Mouse (Mus musculus) erythroblast, embryonic 14.5 days (primary cell): ENCODE results near the gene 5730522E02Rik. TPM values are rescaled to one million over a fixed set of nuclear protein-coding genes. Genes with fewer than 3 reads are reported as not detected.

Experiments used
- H3K27me3 ChIP-seq: 2 replicates; pipeline ENCODE4 v1.6.1; 2012; ENCODE audit warnings: inconsistent platforms; ENCODE audit not compliant: control insufficient read depth
- H3K36me3 ChIP-seq: 2 replicates; pipeline ENCODE4 v1.6.1; 2012; ENCODE audit warnings: mild to moderate bottlenecking, inconsistent platforms; ENCODE audit not compliant: control insufficient read depth
- H3K4me1 ChIP-seq: 2 replicates; pipeline ENCODE4 v1.6.1; 2012; ENCODE audit warnings: inconsistent platforms; ENCODE audit not compliant: control insufficient read depth
- H3K4me3 ChIP-seq: replicated peaks from 2 replicates; pipeline ENCODE3; 2012; ENCODE audit warnings: moderate library complexity, mild to moderate bottlenecking, inconsistent platforms
- H3K9me3 ChIP-seq: 2 replicates; pipeline ENCODE4 v1.6.1; 2012; ENCODE audit warnings: low read length, inconsistent platforms, mixed read lengths; ENCODE audit not compliant: control insufficient read depth
- GATA1 ChIP-seq: IDR thresholded peaks from 2 replicates; pipeline ENCODE4 v1.6.1; 2012; ENCODE audit warnings: low read length, inconsistent platforms, mixed read lengths
- TAL1 ChIP-seq: IDR thresholded peaks from 3 replicates; pipeline ENCODE4 v1.6.1; 2012; ENCODE audit warnings: low read length, inconsistent platforms, mixed read lengths
- polyA plus RNA-seq: library from polyadenylated mRNA; stranded (reverse); fragments of >175 nt; gene quantifications from 2 replicates; pipeline ENCODE4 v1.2.3, GENCODE M21; 2012

5730522E02Rik gene
- polyA plus RNA-seq, 1 experiment: not detected

DNA sequence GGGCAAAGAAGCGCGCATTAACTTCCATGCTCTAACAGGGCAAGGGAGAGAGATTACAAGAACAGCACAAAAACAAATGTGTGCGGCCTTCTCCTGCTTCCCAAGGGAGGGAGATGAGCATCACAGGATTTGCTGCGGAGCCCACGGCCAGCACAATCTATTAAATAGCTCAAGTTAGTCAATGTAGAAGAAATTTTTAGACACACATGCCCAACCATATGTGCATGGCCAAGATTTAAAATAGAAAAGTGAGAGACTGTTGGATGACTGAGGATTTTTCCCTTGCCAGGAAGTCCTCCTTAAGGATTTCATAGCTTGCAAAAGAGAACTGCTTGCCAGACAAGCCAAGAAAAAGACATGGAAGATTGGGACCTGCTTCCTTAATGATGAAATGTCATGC lies 473.3 kb downstream of the 5730522E02Rik start:
- no peaks in the 10 kb centered on the region for H3K27me3 ChIP-seq
- TF ChIP-seq GATA1: no peak
- no peaks in the 10 kb centered on the region for H3K4me1 ChIP-seq
- H3K9me3 ChIP-seq: no peaks in the 10 kb centered on the region
- H3K4me3 ChIP-seq: no peak overlapping the region
- no peaks in the 10 kb centered on the region for H3K36me3 ChIP-seq

DNA sequence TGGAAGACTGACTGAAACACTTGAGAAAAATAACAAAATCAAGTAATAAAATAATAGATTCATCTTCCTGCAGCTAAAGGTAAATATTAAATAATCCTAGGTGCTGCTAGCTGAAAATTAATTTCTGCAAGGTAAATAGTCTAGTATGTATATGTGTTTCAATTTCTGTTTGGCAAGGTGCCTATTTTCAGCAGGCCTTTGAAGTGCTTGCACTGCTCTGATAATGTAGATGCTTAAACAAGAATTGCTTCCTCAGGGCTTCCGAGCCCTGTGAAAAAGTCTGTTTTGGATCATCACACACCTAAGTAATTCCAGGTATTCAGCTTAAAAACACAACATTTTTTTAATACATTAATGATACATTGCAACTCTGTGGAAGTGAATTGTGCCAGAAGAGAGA lies 481.1 kb downstream of the 5730522E02Rik start:
- H3K9me3 ChIP-seq: no peaks in the 10 kb centered on the region
- no peak for TF ChIP-seq GATA1
- TF ChIP-seq TAL1: no peak
- no peaks in the 10 kb centered on the region for H3K36me3 ChIP-seq
- no peaks in the 10 kb centered on the region for H3K27me3 ChIP-seq
- no peaks in the 10 kb centered on the region for H3K4me1 ChIP-seq
- H3K4me3 ChIP-seq: no peak overlapping the region

DNA sequence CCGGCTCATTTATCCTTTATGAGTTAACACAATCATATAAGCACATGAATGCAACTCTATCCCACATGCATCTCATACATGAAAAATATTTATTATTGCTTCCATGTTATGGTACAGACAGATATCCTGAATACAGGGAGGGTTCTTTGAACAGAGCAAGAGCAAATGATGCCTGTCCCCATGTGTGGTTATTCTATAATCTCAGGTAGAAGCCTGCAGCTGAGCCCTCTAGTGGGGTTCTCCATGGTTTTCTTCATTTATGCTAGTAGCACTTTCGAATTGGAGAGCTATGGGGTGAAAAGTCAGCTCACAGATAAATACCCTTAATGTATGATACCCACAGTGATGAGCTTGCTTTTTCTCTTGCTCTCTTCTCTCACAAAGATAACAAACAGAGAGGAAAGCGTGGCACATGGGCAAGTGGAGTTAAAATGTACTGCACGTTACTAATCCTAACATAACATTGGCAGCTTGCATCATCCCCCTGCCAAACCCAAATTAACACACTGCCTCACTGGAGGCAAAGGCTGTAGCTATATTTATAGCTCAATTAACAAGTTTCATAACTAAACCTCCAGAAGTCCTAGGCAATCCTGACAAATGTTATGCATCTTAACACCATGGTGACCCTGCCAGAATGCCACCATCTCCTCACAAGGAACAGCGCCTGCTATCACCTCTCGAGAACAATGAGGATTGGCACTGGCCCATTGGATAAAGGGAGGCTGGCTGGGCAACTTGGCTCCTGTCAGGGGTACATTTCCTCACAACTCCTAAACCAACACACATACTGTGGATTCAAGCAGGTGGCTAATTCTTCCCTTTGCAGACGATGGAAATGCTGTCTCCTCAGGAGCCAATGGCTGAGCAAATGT lies 494.9 kb downstream of the 5730522E02Rik start:
- TF ChIP-seq TAL1 (no peak), GATA1 (no peak)
- Histone ChIP-seq H3K4me3 (no peak overlapping the region), H3K36me3 (no peaks in the 10 kb centered on the region), H3K4me1 (no peaks in the 10 kb centered on the region), H3K27me3 (no peaks in the 10 kb centered on the region), H3K9me3 (no peaks in the 10 kb centered on the region; the same call in 1 of the 2 replicates)

DNA sequence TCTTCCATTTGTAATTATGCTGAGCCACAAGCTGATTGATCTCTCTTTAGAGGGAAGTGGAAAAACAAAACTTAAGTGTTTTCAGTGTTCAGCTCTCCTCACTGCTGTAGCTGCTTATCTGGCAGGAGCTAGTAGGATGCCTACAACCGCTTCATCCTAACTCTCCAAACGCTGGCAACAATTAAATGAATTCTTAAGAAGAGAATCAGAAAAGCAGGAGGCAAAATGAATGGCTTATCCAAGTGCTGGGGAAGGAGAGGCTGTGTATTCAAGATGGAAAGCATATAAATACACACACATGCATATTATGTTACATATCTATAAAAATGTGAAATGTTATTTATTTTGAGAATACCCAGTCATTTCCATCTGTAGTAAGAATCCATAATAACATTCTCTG lies 500.0 kb downstream of the 5730522E02Rik start:
- Histone ChIP-seq H3K9me3 (no peaks in the 10 kb centered on the region; the same call in 1 of the 2 replicates), H3K27me3 (no peaks in the 10 kb centered on the region), H3K4me1 (no peaks in the 10 kb centered on the region), H3K36me3 (no peaks in the 10 kb centered on the region), H3K4me3 (no peak overlapping the region)
- TF ChIP-seq TAL1 (no peak), GATA1 (no peak)

DNA sequence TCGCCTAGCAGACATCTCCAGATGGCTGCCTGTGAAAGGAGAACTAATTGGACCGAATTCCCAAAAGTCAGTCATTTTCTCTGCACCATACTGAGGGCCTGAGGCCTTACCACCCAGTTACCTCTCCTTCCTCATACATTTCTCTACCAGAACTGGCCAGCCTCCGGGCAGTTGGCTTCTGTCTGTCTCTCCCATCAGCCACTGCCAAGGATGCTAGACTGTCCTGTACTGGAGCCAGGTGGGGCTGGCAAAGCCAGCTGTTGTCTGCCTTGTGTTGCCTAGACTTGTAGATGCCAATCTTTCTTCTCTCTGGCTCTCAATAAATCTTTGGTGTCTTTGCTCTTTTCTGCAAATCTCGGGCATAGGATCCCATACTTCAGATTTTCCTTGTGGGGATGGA lies 500.7 kb downstream of the 5730522E02Rik start:
- Histone ChIP-seq H3K4me1 (no peaks in the 10 kb centered on the region), H3K27me3 (no peaks in the 10 kb centered on the region), H3K36me3 (no peaks in the 10 kb centered on the region), H3K9me3 (no peaks in the 10 kb centered on the region; the same call in 1 of the 2 replicates), H3K4me3 (no peak overlapping the region)
- no peak for TF ChIP-seq TAL1
- TF ChIP-seq GATA1: no peak

DNA sequence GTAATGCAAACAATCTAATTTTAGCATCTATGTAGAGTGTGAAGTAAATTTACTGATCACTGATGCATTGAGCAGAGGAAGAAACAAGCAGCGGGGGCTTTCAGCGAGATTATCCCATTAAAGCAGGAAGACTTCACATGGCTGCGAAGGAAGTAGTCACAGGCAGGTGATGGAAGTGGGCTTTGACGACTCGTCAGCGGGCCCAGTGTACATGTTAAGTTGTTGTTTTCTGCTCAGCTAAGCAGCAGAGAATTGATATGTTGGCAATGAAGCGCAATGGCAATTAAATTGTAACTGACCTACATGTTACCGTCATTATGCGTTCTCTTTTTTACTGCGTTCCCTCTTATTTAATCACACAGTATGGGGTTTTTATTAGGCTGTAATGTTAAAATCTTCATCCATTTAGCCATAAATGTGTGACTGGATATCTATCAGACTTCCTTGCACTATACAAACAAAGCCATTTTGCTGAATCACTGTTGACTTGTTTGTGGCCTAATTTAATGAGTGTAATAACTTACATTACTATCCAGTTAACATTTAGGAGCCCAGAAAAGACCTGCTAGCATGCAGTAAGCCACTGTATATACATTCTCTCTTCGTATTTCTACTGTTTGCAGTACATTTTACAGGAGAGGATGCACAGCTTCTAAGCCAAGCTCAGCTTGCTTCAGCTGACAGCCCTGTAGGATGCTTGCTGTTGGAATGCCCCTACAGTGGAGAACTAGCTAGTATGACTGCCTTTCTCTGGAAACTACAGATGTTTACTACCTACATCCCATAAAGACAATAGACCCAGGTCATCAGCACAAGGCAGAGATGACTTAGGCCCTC lies 506.0 kb downstream of the 5730522E02Rik start:
- H3K4me1 ChIP-seq: no peaks in the 10 kb centered on the region
- no peaks in the 10 kb centered on the region for H3K27me3 ChIP-seq
- H3K36me3 ChIP-seq: no peaks in the 10 kb centered on the region
- TF ChIP-seq TAL1 (no peak), GATA1 (no peak)
- no peak overlapping the region for H3K4me3 ChIP-seq
- H3K9me3 ChIP-seq: no peaks in the 10 kb centered on the region

DNA sequence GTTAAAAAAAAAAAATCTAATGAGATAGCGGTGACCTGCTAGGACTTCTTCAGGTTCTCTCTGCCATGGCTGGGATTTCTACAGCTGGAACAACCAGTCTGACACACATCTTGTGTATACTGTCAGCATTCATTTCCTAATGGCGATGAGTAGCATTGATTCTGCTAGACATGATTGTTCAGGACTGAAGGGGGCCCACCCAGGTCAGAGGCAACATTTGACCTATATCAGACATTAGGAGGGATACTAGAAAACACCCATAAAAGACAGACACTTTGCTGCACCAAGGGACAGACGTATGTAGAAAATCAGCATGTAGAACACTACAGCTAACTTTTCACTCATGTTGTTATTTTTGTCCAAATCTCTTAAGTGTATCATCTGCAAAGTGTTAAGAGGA lies 507.8 kb downstream of the 5730522E02Rik start:
- no peaks in the 10 kb centered on the region for H3K36me3 ChIP-seq
- no peaks in the 10 kb centered on the region for H3K4me1 ChIP-seq
- H3K27me3 ChIP-seq: no peaks in the 10 kb centered on the region
- H3K9me3 ChIP-seq: no peaks in the 10 kb centered on the region
- TF ChIP-seq GATA1 (no peak), TAL1 (no peak)
- H3K4me3 ChIP-seq: no peak overlapping the region

DNA sequence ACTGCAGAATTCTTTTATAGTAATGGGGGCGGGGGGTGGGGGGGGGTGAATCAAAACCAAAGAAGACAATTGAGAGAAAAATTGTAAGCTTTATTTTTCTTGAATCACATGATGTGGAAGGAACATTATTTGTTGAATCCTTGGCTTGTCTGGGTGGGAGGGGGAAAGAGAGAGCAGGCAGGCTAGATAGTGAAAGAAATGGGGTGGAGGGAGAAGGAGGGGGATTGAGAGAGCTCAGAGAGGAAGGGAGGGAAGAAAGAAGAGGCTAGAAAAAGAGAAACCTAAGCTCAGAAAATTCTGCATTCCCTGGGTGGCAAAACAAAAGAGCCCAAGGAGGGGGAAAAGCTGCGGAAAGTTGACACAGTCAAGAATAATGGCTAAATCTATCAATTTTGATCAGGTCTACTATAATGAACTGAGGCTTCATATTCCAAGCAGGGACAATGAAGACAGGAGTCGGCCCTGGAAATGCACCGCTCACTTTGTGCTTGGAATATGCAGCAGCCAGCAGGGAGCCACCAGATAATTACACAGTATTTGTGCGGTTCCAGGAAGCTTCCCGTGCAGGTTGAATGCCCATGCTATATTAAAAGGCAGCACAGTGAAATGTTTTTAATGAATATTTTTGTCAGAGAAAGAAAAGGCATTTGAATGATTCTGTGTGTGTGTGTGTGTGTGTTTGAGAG lies 512.9 kb downstream of the 5730522E02Rik start:
- TF ChIP-seq TAL1: no peak
- TF ChIP-seq GATA1: no peak
- no peaks in the 10 kb centered on the region for H3K9me3 ChIP-seq
- H3K4me1 ChIP-seq: no peaks in the 10 kb centered on the region
- H3K4me3 ChIP-seq: no peak overlapping the region
- H3K27me3 ChIP-seq: no peaks in the 10 kb centered on the region
- H3K36me3 ChIP-seq: no peaks in the 10 kb centered on the region

DNA sequence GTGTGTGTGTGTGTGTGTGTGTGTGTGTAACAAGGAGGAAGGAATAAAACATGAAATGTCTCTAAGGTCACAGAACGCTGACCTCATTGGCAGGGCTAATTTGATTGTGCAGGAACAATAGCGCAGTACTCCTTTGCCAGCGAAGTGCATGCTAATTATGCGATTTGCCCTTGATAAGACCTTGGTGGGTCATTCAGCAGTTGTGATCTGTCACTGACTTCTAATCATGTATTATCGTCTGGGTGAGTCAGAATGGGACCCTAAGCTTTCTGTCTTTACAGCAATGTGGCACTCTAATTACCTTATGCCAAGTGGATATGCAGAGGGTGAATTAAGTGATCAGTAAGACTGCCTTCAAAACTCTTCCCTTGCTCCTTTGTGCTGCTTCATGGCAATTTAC lies 514.4 kb downstream of the 5730522E02Rik start:
- Histone ChIP-seq H3K36me3 (no peaks in the 10 kb centered on the region), H3K9me3 (no peaks in the 10 kb centered on the region), H3K27me3 (no peaks in the 10 kb centered on the region), H3K4me3 (no peak overlapping the region), H3K4me1 (no peaks in the 10 kb centered on the region)
- TF ChIP-seq GATA1 (no peak), TAL1 (no peak)
